10 mouse cellular contexts compared by ENCODE assay signal in the genomic region with DNA sequence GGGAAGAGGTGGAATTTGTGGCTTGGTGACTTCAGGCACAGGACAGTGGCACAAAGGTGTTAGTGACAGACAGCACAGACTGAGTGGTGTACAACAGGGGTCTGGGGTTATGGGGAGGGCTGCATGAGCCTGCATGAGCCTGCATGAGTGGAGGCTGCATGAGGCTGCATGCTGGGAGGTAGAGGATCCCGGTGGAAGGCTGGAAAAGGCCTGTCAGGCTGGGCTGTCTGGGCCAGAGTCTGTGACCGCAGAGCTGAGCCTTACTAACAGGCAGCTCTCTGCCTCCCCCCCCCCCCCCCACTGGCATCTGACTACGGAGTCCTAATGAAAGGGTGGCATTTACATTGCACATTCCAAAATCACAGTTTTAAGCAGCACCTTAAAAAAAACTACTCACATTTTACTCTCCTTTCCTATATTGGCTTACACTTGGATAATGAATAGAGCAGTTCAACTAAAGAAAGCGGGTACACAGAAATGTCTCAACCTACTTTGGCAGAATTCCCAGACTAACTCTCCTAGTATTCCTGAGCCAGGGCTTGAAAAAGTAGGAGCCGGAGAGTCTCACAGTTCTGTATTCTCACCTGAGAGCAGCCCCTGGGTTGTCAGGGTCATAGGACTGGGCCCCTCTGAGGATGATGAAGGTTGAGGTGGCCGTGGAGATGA. TPM values are rescaled to one million over a fixed set of nuclear protein-coding genes. Genes with fewer than 3 reads are reported as not detected.
A peak's percentile ranks its signal among the peaks of the same experiment; 100 is the strongest.
DNase-seq lines count a peak whose midpoint lies in the region; ATAC-seq and TF ChIP-seq lines count a peak whose summit lies in the region.
"Had no signal": no experiment of that assay in that cellular context is flagged by ENCODE, and none has a peak within 500 bp of the region (broad histone marks: within the 10 kb centered on the region; RNA-seq: fewer than 3 reads in every experiment).

No protein-coding gene starts in this region.

- DNase-seq in heart, adult 8-10 months (ENCODE audit: low spot score) = peak; percentile 1
- no peak for DNase-seq in heart, adult 2 months
- DNase-seq in limb, embryonic 11.5 days (ENCODE audit: low spot score) = no peak
- no peak for DNase-seq in limb, embryonic 10.5 days (ENCODE audit: low spot score)
- peak; percentile 82 for DNase-seq in forebrain, embryonic 14.5 days (ENCODE audit: low spot score)
- DNase-seq in ovary, adult 18-20 months (ENCODE audit: low spot score) = no peak
- DNase-seq: cerebellum, adult 11 months had no signal

- H3K9me3 ChIP-seq in limb, embryonic 11.5 days (ENCODE audit: control insufficient read depth, low read length) = no peaks in the 10 kb centered on the region
- H3K9me3 ChIP-seq in limb, embryonic 10.5 days (replicated peaks) = no peaks in the 10 kb centered on the region
- H3K9me3 ChIP-seq in forebrain, embryonic 14.5 days (replicated peaks; ENCODE audit: control insufficient read depth, low read length) = no peaks in the 10 kb centered on the region
- H3K9me3 ChIP-seq in midbrain, embryonic 15.5 days = no peaks in the 10 kb centered on the region
- H3K9me3 ChIP-seq: heart, embryonic 10.5 days had no signal

- no peak overlapping the region for H3K4me3 ChIP-seq in heart, adult 2 months
- H3K4me3 ChIP-seq in limb, embryonic 11.5 days (ENCODE audit: low read depth, low read length) = no peak overlapping the region
- H3K4me3 ChIP-seq in limb, embryonic 10.5 days = no peak overlapping the region
- no peak overlapping the region for H3K4me3 ChIP-seq in forebrain, embryonic 14.5 days (ENCODE audit: low read depth, low read length)
- no peak overlapping the region for H3K4me3 ChIP-seq in midbrain, embryonic 15.5 days
- H3K4me3 ChIP-seq: heart, embryonic 10.5 days had no signal

- no peak for TF ChIP-seq EP300 in heart, adult 2 months (IDR thresholded peaks at IDR 0.05; ENCODE audit: insufficient read depth, low read depth, low read length)

- TF ChIP-seq CTCF in heart, adult 2 months (IDR thresholded peaks at IDR 0.05) = no peak

- peak; percentile 49 for ATAC-seq in limb, embryonic 11.5 days (ENCODE audit: insufficient number of reproducible peaks, low FRiP score, low TSS enrichment, low read depth)
- peak; percentile 75 for ATAC-seq in forebrain, embryonic 14.5 days
- ATAC-seq in midbrain, embryonic 15.5 days (replicated peaks) = peak; percentile 53; the same call in 1 of the 2 replicates
- no peak for ATAC-seq in erythroblast, adult 5-6 weeks (replicated peaks; ENCODE audit: low FRiP score, poor library complexity, severe bottlenecking)

- 58% methylated on average over 6 of the region's 6 CpGs for WGBS in heart, adult 2 months
- WGBS in limb, embryonic 11.5 days = 82% methylated on average over 6 of the region's 6 CpGs
- WGBS in limb, embryonic 10.5 days = 94% methylated on average over 6 of the region's 6 CpGs
- WGBS in forebrain, embryonic 14.5 days = 27% methylated on average over 6 of the region's 6 CpGs
- 66% methylated on average over 6 of the region's 6 CpGs for whole genome bisulfite sequencing in midbrain, embryonic 15.5 days

- intact Hi-C loops in heart, adult 2 months (cut with DNase I) = no loop called here

- H3K27ac ChIP-seq in heart, adult 2 months = no peak overlapping the region
- H3K27ac ChIP-seq in limb, embryonic 11.5 days (replicated peaks; ENCODE audit: low read depth, low read length) = no peak overlapping the region
- H3K27ac ChIP-seq in limb, embryonic 10.5 days = no peak overlapping the region
- no peak overlapping the region for H3K27ac ChIP-seq in forebrain, embryonic 14.5 days (ENCODE audit: low read depth, low read length)
- H3K27ac ChIP-seq in midbrain, embryonic 15.5 days = no peak overlapping the region
- H3K27ac ChIP-seq: heart, embryonic 10.5 days had no signal

- H3K4me2 ChIP-seq in limb, embryonic 11.5 days (ENCODE audit: low read depth, severe bottlenecking) = no peak overlapping the region
- no peak overlapping the region for H3K4me2 ChIP-seq in forebrain, embryonic 14.5 days (ENCODE audit: low read length)
- H3K4me2 ChIP-seq in midbrain, embryonic 15.5 days = no peak overlapping the region

- no peak for TF ChIP-seq POLR2A in heart, adult 2 months (IDR thresholded peaks at IDR 0.05; ENCODE audit: insufficient read depth, low read depth, low read length)

- no peaks in the 10 kb centered on the region for H3K27me3 ChIP-seq in heart, adult 2 months (ENCODE audit: control insufficient read depth, insufficient read depth, low read length)
- no peaks in the 10 kb centered on the region for H3K27me3 ChIP-seq in limb, embryonic 11.5 days (ENCODE audit: control insufficient read depth, insufficient read depth, low read length)
- no peaks in the 10 kb centered on the region for H3K27me3 ChIP-seq in limb, embryonic 10.5 days (ENCODE audit: low read depth, poor library complexity, severe bottlenecking)
- H3K27me3 ChIP-seq in forebrain, embryonic 14.5 days (replicated peaks; ENCODE audit: control insufficient read depth, insufficient read depth, low read length) = no peaks in the 10 kb centered on the region
- no peaks in the 10 kb centered on the region for H3K27me3 ChIP-seq in midbrain, embryonic 15.5 days (replicated peaks)

- H3K79me2 ChIP-seq in heart, adult 2 months (replicated peaks; ENCODE audit: control insufficient read depth, insufficient read depth, low read length) = no peaks in the 10 kb centered on the region

- H3K4me1 ChIP-seq in heart, adult 2 months (ENCODE audit: control insufficient read depth, insufficient read depth, low read length) = no peaks in the 10 kb centered on the region
- H3K4me1 ChIP-seq in limb, embryonic 11.5 days (ENCODE audit: control insufficient read depth, insufficient read depth, low read length) = no peaks in the 10 kb centered on the region
- no peaks in the 10 kb centered on the region for H3K4me1 ChIP-seq in limb, embryonic 10.5 days
- 0 out of 2 replicates have a peak, but pooled peaks cover 2% of the 10 kb centered on the region for H3K4me1 ChIP-seq in forebrain, embryonic 14.5 days (ENCODE audit: control insufficient read depth, insufficient read depth, low read length)
- no peaks in the 10 kb centered on the region for H3K4me1 ChIP-seq in midbrain, embryonic 15.5 days

- H3K36me3 ChIP-seq in heart, adult 2 months (ENCODE audit: control insufficient read depth, insufficient read depth, low read length) = no peaks in the 10 kb centered on the region
- H3K36me3 ChIP-seq in limb, embryonic 11.5 days (ENCODE audit: control insufficient read depth, insufficient read depth, low read length) = no peaks in the 10 kb centered on the region
- no peaks in the 10 kb centered on the region for H3K36me3 ChIP-seq in limb, embryonic 10.5 days
- H3K36me3 ChIP-seq in forebrain, embryonic 14.5 days (ENCODE audit: control insufficient read depth, insufficient read depth, low read length) = no peaks in the 10 kb centered on the region
- no peaks in the 10 kb centered on the region for H3K36me3 ChIP-seq in midbrain, embryonic 15.5 days (replicated peaks)
- H3K36me3 ChIP-seq: heart, embryonic 10.5 days had no signal

- no peak overlapping the region for H3K9ac ChIP-seq in heart, adult 2 months (ENCODE audit: low read depth, low read length)
- H3K9ac ChIP-seq in limb, embryonic 11.5 days (ENCODE audit: low read length) = no peak overlapping the region
- no peak overlapping the region for H3K9ac ChIP-seq in forebrain, embryonic 14.5 days (ENCODE audit: low read length)
- H3K9ac ChIP-seq in midbrain, embryonic 15.5 days = no peak overlapping the region

RNA-seq across cellular contexts. Expression of gene Pkd1l1, which starts 23.2 kb away (rescaled TPM):
- not detected for total RNA-seq in heart, adult 8-10 months (2022)
- under 1 TPM in 1 of 2 experiments, not detected in 1; 0.25 TPM for total RNA-seq in heart, adult 2 months (2021)
- 0.03 and 0.27 TPM in 2 replicates for polyA plus RNA-seq in heart, adult 2 months (2012; rRNA removed)
- 0.03 and 0.06 TPM in 2 replicates for polyA plus RNA-seq in limb, embryonic 11.5 days (2014; fragmentation: Nextera tagmentation; extraction: Ambion mirVana)
- polyA plus RNA-seq in limb, embryonic 10.5 days (2016; fragmentation: Nextera tagmentation; extraction: Ambion mirVana) = not detected in 2 replicates
- 0.08 and 0.14 TPM in 2 replicates for polyA plus RNA-seq in forebrain, embryonic 14.5 days (2014; fragmentation: Nextera tagmentation; extraction: Ambion mirVana)
- 0.27 and 0.28 TPM in 2 replicates for polyA plus RNA-seq in midbrain, embryonic 15.5 days (2015; fragmentation: Nextera tagmentation; extraction: Ambion mirVana)
- 0.77 TPM in 1 of 2 replicates, not detected in the other for total RNA-seq in erythroblast, adult 5-6 weeks (2015; ENCODE audit: low replicate concordance)
- 2.0 and 3.5 TPM in 2 replicates for total RNA-seq in erythroblast, adult 5-6 weeks (2017; ENCODE audit: low replicate concordance)

Comparison
In these comparisons a context has a peak if more than half of its experiments do, and no peak if none do; other contexts are left out.
1. DNase-seq: peak in heart, adult 8-10 months (single experiment) and forebrain, embryonic 14.5 days (single experiment); none in heart, adult 2 months (0 of 2), limb, embryonic 11.5 days (single experiment), limb, embryonic 10.5 days (single experiment) and ovary, adult 18-20 months (single experiment).